ENCODE assay signal across 8 mouse cellular contexts in the genomic region with DNA sequence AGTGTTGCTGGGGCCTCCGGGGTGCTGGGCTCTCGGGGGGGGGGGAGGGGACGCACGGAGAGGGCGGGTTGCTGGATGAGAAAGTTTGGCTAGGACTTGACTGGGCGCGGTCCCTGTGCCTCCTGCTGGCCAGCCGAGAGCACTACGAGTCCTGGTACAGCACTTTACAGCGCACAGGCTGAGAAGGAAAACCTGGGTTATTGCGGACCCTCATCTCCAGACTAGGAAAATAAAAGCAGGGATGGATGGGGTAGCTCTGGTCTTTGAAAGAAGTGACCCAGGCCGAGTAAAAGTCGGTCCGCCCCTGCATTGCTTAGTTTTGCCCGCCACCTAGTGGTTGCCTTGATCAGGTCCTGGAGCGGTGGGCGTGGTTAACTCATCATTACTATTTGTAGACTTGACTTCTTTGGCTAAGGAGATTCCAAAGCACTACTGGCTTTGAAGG. TPM values are rescaled to one million over a fixed set of nuclear protein-coding genes. Genes with fewer than 3 reads are reported as not detected.
DNase-seq lines count a peak whose midpoint lies in the region; ATAC-seq and TF ChIP-seq lines count a peak whose summit lies in the region.

No protein-coding gene starts in this region.

- H3K9ac ChIP-seq in forebrain, postnatal 0 days: no peak overlapping the region

- peak; percentile 87 for ATAC-seq in forebrain, postnatal 0 days
- ATAC-seq in neutrophil, adult 5-6 weeks (ENCODE audit: extremely low read depth, insufficient number of reproducible peaks, low FRiP score, poor library complexity, severe bottlenecking): peak; percentile 53

- DNase-seq in MEL-GATA-1-ER (ENCODE audit: extremely low read depth, low read depth): peak; percentile 68
- DNase-seq in cerebellum, adult 18-20 months: peak; percentile 89 to 93
- peak; percentile 91 for DNase-seq in forebrain, postnatal 0 days
- DNase-seq in heart, postnatal 4 days: peak; percentile 94
- DNase-seq in layer of hippocampus, adult 2 months (ENCODE audit: low spot score in 2 of 2): peak; percentile 69 to 83
- DNase-seq in lung, adult 2 months: peak; percentile 91
- peak; percentile 81 for DNase-seq in testis, postnatal 14 days (ENCODE audit: low spot score)

- H3K9me3 ChIP-seq in forebrain, postnatal 0 days (ENCODE audit: low read length): no peaks in the 10 kb centered on the region

- TF ChIP-seq CTCF in forebrain, postnatal 0 days (IDR thresholded peaks at IDR 0.05; ENCODE audit: low read depth): peak; percentile 96
- peak; percentile 94 for TF ChIP-seq CTCF in layer of hippocampus, adult 2 months (conservative IDR thresholded peaks at IDR 0.05)
- TF ChIP-seq CTCF in lung, adult 2 months (IDR thresholded peaks at IDR 0.05; ENCODE audit: insufficient read depth, low read length): peak; percentile 74

- H3K27me3 ChIP-seq in forebrain, postnatal 0 days (ENCODE audit: insufficient read depth, low read length): peaks cover 36% of the 10 kb centered on the region

- H3K36me3 ChIP-seq in forebrain, postnatal 0 days (ENCODE audit: insufficient read depth): no peaks in the 10 kb centered on the region

- peak overlapping the region; percentile 53 for H3K4me2 ChIP-seq in forebrain, postnatal 0 days (ENCODE audit: low read depth)

- TF ChIP-seq POLR2A in lung, adult 2 months (IDR thresholded peaks at IDR 0.05; ENCODE audit: borderline replicate concordance, extremely low read depth, low read depth, low read length): no peak

- H3K4me1 ChIP-seq in forebrain, postnatal 0 days (ENCODE audit: insufficient read depth): no peaks in the 10 kb centered on the region
- no peaks in the 10 kb centered on the region; the same call in 1 of the 2 replicates for H3K4me1 ChIP-seq in lung, adult 2 months (ENCODE audit: control insufficient read depth, insufficient read depth, low read length)

- H3K27ac ChIP-seq in forebrain, postnatal 0 days (ENCODE audit: low read depth, low read length): no peak overlapping the region
- no peak overlapping the region for H3K27ac ChIP-seq in layer of hippocampus, adult 2 months

- 0% methylated on average over 17 of the region's 17 CpGs for WGBS in forebrain, postnatal 0 days
- 1% methylated on average over 17 of the region's 17 CpGs for WGBS in lung, adult 2 months

- H3K4me3 ChIP-seq in forebrain, postnatal 0 days (ENCODE audit: low read depth, low read length): peak overlapping the region; percentile 27
- peak overlapping the region; percentile 49 for H3K4me3 ChIP-seq in layer of hippocampus, adult 2 months
- peak overlapping the region; percentile 57 for H3K4me3 ChIP-seq in lung, adult 2 months (replicated peaks; ENCODE audit: extremely low read depth, low read depth, low read length)

RNA-seq across cellular contexts. Expression of a gene that starts 0.8 kb away (rescaled TPM):
- 26.5 and 177 TPM in 2 replicates for total RNA-seq in forebrain, postnatal 0 days (2014; rRNA removed)
- polyA plus RNA-seq in forebrain, postnatal 0 days (2015; fragmentation: Nextera tagmentation; extraction: Ambion mirVana): 33.2 and 43.3 TPM in 2 replicates
- total RNA-seq in heart, postnatal 4 days (2021): 100 to 1,000 TPM; 861 to 965 TPM
- 10 to 100 TPM in 1 of 2 experiments, 1 to 10 TPM in 1; 9.6 to 14.0 TPM for total RNA-seq in layer of hippocampus, adult 2 months (2021)
- 108 and 115 TPM in 2 replicates for polyA plus RNA-seq in lung, adult 2 months (2012; rRNA removed)
- not detected in 2 replicates for total RNA-seq in neutrophil, adult 5-6 weeks (2017)

RNA-seq across cellular contexts. Expression of a gene that starts 30.5 kb away (rescaled TPM):
- not detected in 2 replicates for total RNA-seq in forebrain, postnatal 0 days (2014; rRNA removed)
- not detected in 2 replicates for polyA plus RNA-seq in forebrain, postnatal 0 days (2015; fragmentation: Nextera tagmentation; extraction: Ambion mirVana)
- total RNA-seq in heart, postnatal 4 days (2021): not detected
- total RNA-seq in layer of hippocampus, adult 2 months (2021): not detected
- polyA plus RNA-seq in lung, adult 2 months (2012; rRNA removed): not detected in 2 replicates
- total RNA-seq in neutrophil, adult 5-6 weeks (2017): not detected in 2 replicates

RNA-seq across cellular contexts. Expression of a gene that starts 39.3 kb away (rescaled TPM):
- 0.15 TPM in 1 of 2 replicates, not detected in the other for total RNA-seq in forebrain, postnatal 0 days (2014; rRNA removed)
- 0.09 and 0.13 TPM in 2 replicates for polyA plus RNA-seq in forebrain, postnatal 0 days (2015; fragmentation: Nextera tagmentation; extraction: Ambion mirVana)
- 10 to 100 TPM; 67.0 to 89.1 TPM for total RNA-seq in heart, postnatal 4 days (2021)
- total RNA-seq in layer of hippocampus, adult 2 months (2021): under 1 TPM in 1 of 2 experiments, not detected in 1; 0.44 TPM
- polyA plus RNA-seq in lung, adult 2 months (2012; rRNA removed): 19.9 and 54.4 TPM in 2 replicates
- not detected in 2 replicates for total RNA-seq in neutrophil, adult 5-6 weeks (2017)

RNA-seq across cellular contexts. Expression of a gene that starts 54.0 kb away (rescaled TPM):
- total RNA-seq in forebrain, postnatal 0 days (2014; rRNA removed): 184 and 202 TPM in 2 replicates
- 22.3 and 24.9 TPM in 2 replicates for polyA plus RNA-seq in forebrain, postnatal 0 days (2015; fragmentation: Nextera tagmentation; extraction: Ambion mirVana)
- 10 to 100 TPM; 45.3 to 46.3 TPM for total RNA-seq in heart, postnatal 4 days (2021)
- total RNA-seq in layer of hippocampus, adult 2 months (2021): 100 to 1,000 TPM; 967 to 974 TPM
- 58.7 and 67.7 TPM in 2 replicates for polyA plus RNA-seq in lung, adult 2 months (2012; rRNA removed)
- 118 and 120 TPM in 2 replicates for total RNA-seq in neutrophil, adult 5-6 weeks (2017)

Comparison
In these comparisons a context has a peak if more than half of its experiments do, and no peak if none do; other contexts are left out.
1. RNA of a gene that starts 39.3 kb away (total RNA-seq): 67.0 to 89.1 TPM in heart, postnatal 4 days; 0.44 TPM in layer of hippocampus, adult 2 months, 0.15 TPM in forebrain, postnatal 0 days and not detected in neutrophil, adult 5-6 weeks; every median in the first group is over 10 times any median in the second.
2. Peak in every context shown above with its lines, with median percentiles within 50 percentile points of each other: DNase-seq, H3K4me3 ChIP-seq and CTCF ChIP-seq.